Mouse (Mus musculus) brain, embryonic 14.5 days (tissue): Measurements from ENCODE around the gene Sgpp2. TPM values are rescaled to one million over a fixed set of nuclear protein-coding genes. Genes with fewer than 3 reads are reported as not detected.

Experiments
- DNase-seq: peaks from one replicate; pipeline ENCODE4 v3.0.0-alpha.2; 2011; ENCODE audit warnings: low read depth
- CTCF ChIP-seq: fragments of 200-500 bp; IDR thresholded peaks from 2 replicates; pipeline ENCODE4 v1.5.1; 2012; ENCODE audit warnings: inconsistent platforms, mild to moderate bottlenecking, moderate library complexity, borderline replicate concordance; ENCODE audit not compliant: insufficient read depth, insufficient read length; ENCODE audit errors: extremely low read depth
- POLR2A ChIP-seq: fragments of 200-500 bp; IDR thresholded peaks from 2 replicates; pipeline ENCODE4 v1.6.1; 2012; ENCODE audit warnings: mild to moderate bottlenecking, inconsistent platforms, borderline replicate concordance; ENCODE audit not compliant: poor library complexity, insufficient read depth, insufficient read length, severe bottlenecking; ENCODE audit errors: extremely low read depth
- polyA plus RNA-seq: library from polyadenylated mRNA; depleted of rRNA; stranded (reverse); fragments of >200 nt; gene quantifications from 2 replicates; pipeline ENCODE4 v1.2.3, GENCODE M21; 2012

Gene Sgpp2
- polyA plus RNA-seq, 1 experiment = 1.4 TPM

DNA sequence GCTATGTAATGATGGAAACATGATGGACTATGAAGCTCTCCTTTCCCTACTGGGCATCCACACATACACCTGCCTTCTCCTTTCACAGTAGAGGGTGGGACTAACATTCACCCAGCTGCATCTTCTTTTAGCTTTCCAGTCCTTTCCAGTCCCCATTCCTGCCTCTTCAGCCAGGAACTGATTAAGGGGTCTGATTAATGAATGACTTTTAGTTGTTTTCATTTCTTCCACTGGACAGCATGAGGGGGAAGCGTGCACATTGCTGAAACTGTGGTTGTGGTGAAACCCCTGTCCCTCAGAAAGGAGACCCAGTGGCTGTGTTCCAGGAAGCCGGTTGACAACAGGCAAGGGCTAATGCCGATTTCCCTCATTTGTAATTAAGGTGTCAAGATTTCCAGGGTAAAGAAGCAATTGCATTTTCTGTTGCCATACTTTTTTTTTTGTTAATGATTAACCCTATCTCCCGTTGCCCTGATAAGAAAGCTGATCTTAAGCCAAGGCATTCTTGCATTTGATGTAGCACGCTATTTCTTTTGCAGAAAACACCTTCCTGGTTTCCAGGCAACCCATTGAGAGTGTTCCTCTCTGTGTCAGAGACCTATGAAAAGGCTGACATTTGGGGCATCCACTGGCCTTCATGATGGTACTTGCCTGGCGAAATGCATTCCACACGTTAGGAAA lies 12.1 kb downstream of the Sgpp2 start:
- DNase-seq = no peak
- TF ChIP-seq CTCF (no peak), POLR2A (no peak)

GRCm38 (mm10) chr1:78322844-78323243 lies 12.7 kb downstream of the Sgpp2 start:
- TF ChIP-seq POLR2A (no peak), CTCF (no peak)

DNA sequence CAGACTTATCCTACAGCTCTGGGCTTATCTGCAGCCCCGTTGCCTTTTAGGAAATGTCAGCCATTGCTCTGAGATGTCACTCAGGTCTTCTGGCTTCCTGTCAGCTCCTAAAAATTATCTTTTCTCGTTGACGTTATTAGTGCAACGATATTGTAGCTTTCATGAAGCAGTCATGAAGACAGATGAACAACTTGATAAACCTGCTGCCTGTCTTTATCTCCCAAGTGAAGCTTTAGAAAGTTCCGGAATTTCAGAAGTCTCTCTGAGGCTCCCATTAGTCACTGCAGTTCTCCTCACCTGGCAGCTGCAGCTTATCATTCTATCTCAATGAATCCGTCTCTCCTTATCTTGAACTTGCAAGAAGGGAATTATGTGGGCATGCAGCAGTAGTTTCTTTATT lies 13.9 kb downstream of the Sgpp2 start:
- DNase-seq = no peak
- TF ChIP-seq CTCF (no peak), POLR2A (no peak)

More at GRCm38 (mm10) chr1:78322844-78323243, 12.7 kb downstream of the Sgpp2 start:
- DNase-seq = no peak

DNA sequence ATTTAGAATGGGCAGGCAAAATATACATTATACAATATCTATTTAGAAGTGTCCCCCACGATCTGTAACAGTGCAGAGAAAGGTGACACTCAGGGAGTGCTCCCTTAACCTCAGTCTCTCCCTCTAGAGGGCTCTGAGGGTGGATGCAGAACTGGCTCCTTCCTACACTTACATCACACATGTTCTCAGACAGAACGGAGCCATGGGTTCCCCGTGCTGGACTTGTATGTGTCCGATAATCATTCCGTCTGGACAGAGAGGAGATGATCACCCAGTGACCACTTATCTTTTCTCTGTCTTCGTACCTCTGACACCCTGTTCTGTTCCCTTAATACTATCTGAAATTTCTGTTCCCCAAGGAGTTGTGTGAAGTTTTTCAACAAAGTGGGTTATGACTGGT lies 15.7 kb downstream of the Sgpp2 start:
- DNase-seq = no peak
- TF ChIP-seq POLR2A (no peak), CTCF (peak; percentile 3; the same call in 1 of the 2 replicates)

DNA sequence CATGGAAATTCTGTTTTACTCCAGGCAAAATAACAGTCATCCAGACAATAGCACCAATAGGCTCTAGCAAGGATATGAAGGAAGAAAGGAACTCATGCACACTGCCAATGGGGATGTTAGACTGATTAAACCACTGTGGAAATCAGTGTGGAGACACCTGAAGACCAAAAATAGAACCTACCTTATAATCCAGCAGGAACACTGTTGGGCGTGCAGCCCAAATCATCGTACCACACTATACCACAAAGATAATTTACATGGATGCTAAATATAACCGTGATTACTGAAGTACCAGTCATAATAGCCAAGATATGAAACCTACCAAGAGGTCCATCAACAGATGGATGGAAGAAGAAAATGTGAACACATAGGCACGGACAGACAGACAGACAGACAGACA lies 18.5 kb downstream of the Sgpp2 start:
- no peak for TF ChIP-seq POLR2A
- TF ChIP-seq CTCF = no peak
- DNase-seq = no peak

GRCm38 (mm10) chr1:78329861-78330260 lies 19.7 kb downstream of the Sgpp2 start:
- no peak for DNase-seq

DNA sequence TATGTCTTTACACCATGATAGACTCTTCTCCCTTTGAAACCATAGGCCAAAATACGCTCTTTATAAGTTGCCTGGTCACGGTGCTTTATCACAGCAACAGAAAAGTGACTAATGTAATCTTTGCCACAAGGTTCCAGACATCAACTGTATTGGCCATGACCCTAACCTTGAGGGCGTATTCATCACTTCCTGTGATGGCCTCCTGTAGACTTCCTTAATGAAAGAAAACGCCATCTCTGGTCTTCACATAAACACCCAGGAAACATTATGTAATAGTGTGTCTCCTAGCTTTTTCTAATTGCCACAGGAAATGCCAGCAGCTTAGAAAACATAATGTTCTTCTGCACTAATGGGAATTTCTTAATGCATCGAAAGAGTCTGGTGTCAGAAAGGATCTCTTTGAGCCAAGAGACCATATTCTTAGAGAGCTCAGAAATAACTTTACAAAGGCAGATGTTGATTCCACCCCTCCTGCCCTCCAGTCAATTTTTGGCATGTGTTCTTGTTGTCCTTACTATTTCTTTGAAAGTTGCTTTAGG lies 20.5 kb downstream of the Sgpp2 start:
- no peak for TF ChIP-seq CTCF
- no peak for TF ChIP-seq POLR2A
- no peak for DNase-seq

More at GRCm38 (mm10) chr1:78329861-78330260, 19.7 kb downstream of the Sgpp2 start:
- TF ChIP-seq POLR2A (no peak), CTCF (no peak)

DNA sequence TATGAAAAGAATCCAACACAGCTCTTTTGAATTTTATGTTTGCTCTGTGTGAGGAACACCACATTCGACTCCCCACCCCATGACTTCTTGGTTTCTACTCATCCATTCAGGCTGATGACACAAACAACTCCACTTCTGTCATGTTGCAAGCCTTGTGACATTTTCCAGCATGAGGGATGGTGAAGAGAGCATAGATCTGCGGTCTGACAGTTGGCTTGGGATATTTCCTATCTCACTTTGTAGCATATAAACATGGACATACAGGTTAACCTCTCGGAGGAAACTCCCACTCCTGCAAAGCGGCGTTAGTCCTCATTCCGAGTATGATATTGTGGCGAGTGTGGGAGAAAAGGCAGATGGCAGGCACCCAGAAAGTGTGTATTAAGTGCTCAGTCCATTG lies 27.6 kb downstream of the Sgpp2 start:
- no peak for DNase-seq
- TF ChIP-seq CTCF = no peak
- TF ChIP-seq POLR2A = no peak

DNA sequence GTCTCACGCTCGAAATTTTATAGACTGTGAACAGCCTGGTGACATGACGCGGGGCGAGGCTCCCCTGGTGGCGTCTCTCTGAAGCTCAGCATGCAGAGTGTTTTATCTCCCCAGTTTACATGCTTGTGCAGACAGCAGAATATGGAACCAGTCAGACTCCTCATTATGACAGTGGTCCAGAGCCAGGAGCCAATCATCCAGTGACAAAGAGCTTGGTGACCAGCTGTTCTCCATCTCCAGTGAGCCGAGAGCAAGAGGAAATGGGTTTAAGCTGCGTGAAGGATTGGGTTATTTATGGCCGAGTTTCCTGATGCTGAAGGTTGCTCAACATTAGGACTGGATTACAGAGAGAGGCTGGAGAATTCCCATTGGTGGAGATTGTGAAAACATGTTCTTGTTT lies 28.1 kb downstream of the Sgpp2 start:
- TF ChIP-seq CTCF (peak; percentile 50; the same call in 1 of the 2 replicates), POLR2A (no peak)
- DNase-seq = peak; percentile 75

DNA sequence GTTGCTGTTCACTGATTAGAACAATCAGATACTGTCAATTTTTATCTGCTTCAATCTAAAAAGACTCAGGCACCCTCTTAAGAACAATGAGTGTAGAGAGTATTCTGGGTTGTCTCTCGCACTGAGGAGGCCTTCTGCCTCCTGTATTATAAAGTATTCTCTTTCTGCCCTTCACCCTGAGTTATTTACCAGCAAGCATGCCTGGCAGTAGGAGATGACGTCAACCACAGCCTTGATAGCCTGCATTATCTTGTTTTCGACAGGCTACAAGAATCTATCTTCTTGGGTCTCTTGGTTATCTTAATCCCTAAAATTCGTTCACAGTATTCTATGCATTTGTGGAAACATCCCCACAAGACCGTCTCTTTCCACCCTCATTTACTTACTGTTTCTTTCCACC lies 29.8 kb downstream of the Sgpp2 start:
- TF ChIP-seq CTCF (no peak), POLR2A (no peak)
- no peak for DNase-seq

DNA sequence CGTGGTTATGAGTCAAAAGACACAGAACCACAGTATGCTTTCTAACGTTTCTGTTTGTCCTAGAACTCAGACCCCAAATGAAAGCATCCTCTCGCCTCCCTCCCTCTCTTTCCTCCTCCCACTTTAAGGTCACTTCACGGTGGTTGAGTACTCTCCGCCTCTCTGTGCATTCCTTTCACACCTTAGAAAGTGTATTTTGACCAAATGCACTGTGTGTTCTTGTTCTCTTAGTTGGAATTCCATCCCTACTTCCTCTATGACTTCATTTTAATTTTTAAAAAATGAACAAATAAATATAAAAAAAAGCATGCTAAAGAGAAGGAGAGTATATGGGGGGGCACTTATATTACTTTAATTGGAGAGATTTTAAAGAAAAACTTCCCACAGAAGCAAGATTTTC lies 30.4 kb downstream of the Sgpp2 start:
- TF ChIP-seq CTCF = no peak
- DNase-seq = no peak

DNA sequence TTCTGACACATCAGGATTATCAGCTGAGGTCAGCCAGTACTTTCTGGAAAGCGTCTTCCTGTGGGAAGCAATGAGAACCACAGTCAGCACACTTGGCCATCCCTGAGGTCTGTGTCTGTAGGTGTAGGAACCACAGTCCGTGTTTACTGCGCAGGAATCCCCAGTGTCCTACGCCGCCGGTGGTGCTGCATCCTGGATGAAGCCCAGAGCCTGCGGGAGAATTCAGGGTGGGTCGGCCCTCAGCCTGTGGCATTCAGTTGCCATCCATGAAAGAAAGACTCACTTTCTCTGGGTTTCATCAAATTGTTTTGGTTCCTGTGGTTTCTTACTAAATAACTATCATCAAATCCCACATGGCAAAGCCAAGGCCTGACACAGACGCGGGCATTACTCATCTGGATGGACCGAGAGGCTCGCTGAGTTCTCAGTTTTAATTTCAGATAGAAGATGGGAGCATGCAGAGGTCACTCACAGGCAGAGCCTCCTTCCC lies 37.2 kb downstream of the Sgpp2 start:
- TF ChIP-seq POLR2A (no peak), CTCF (no peak)
- DNase-seq = no peak

- DNase-seq = no peak
- no peak for TF ChIP-seq CTCF
- TF ChIP-seq POLR2A = no peak
Observed at GRCm38 (mm10) chr1:78349219-78349618, 39.1 kb downstream of the Sgpp2 start.

DNA sequence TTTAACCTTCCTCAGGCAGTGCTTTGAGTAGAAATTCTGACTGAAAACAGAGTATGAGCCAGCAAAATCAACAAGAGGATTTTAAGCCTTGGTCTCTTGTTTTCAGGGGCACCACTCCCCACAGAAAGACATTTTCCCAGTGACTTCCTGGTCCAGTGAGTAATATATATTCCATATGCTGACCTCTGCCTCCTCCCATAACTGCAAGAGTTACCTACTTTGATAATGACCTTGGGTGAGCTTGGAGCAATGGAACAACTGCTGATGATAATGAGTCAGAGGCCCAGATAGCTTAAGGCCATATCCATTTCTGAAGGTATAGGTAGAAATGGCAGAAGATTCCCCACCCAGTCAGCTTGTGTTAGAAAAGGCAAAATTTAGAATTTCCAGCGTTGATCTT lies 43.1 kb downstream of the Sgpp2 start:
- TF ChIP-seq CTCF (no peak), POLR2A (no peak)
- no peak for DNase-seq

- peak; percentile 9 for DNase-seq
- TF ChIP-seq POLR2A = no peak
Observed at GRCm38 (mm10) chr1:78355123-78355522, 45.0 kb downstream of the Sgpp2 start.

GRCm38 (mm10) chr1:78357415-78357814 lies 47.3 kb downstream of the Sgpp2 start:
- no peak for DNase-seq
- TF ChIP-seq CTCF (no peak), POLR2A (no peak)
